Mouse (Mus musculus): ENCODE measurements around the gene Slc10a7.
"Not testable (repeated sequence)": the region's sequence is repeated elsewhere in the genome, so short reads cannot be mapped to it uniquely, and the experiment has no call there.

Gene Slc10a7

GRCm38 (mm10) chr8:78509273-78510031 is at the start of gene Slc10a7:
TSS of gene Slc10a7 (plus strand) at chr8:78509346.
- DNase-seq = peak; percentile 90 to 94

- no peak for DNase-seq
These were observed 45.2 kb upstream of the Slc10a7 start for GRCm38 (mm10) chr8:78463941-78464340.

- DNase-seq = no peak
These were observed 41.3 kb upstream of the Slc10a7 start for GRCm38 (mm10) chr8:78467889-78468288.

- peak; percentile 28 to 39 for DNase-seq
These were observed 31.9 kb upstream of the Slc10a7 start for GRCm38 (mm10) chr8:78477051-78477829.

GRCm38 (mm10) chr8:78489733-78490132 is 19.4 kb upstream of the Slc10a7 start:
- no peak for DNase-seq

GRCm38 (mm10) chr8:78493031-78493430 is 16.1 kb upstream of the Slc10a7 start:
- no peak for DNase-seq

GRCm38 (mm10) chr8:78496273-78496672 is 12.9 kb upstream of the Slc10a7 start:
- not testable (repeated sequence) for DNase-seq

- DNase-seq = no peak
These were observed 6.4 kb upstream of the Slc10a7 start for GRCm38 (mm10) chr8:78502706-78503105.

GRCm38 (mm10) chr8:78507979-78508718 is 997 bp upstream of the Slc10a7 start:
- DNase-seq = peak in 1 of 2 experiments; percentile 72

- DNase-seq = peak; percentile 96 to 97
These were observed 350 bp upstream of the Slc10a7 start, which contains the start of gene Rbmxl1 for GRCm38 (mm10) chr8:78508719-78509272. TSS of gene Rbmxl1 (minus strand) at chr8:78508898.

- DNase-seq = peak; percentile 9 to 25
These were observed 948 bp downstream of the Slc10a7 start for GRCm38 (mm10) chr8:78510094-78510493.

- DNase-seq = no peak
These were observed 1.8 kb downstream of the Slc10a7 start for GRCm38 (mm10) chr8:78510926-78511325.

GRCm38 (mm10) chr8:78513106-78513505 is 4.0 kb downstream of the Slc10a7 start:
- DNase-seq = no peak

- DNase-seq = no peak
These were observed 5.6 kb downstream of the Slc10a7 start for GRCm38 (mm10) chr8:78514706-78515105.

- DNase-seq = no peak
These were observed 6.0 kb downstream of the Slc10a7 start for GRCm38 (mm10) chr8:78515132-78515531.

- DNase-seq = no peak
These were observed 24.8 kb downstream of the Slc10a7 start for GRCm38 (mm10) chr8:78533981-78534380.

GRCm38 (mm10) chr8:78536716-78537115 is 27.6 kb downstream of the Slc10a7 start:
- no peak for DNase-seq

- DNase-seq = no peak
These were observed 28.6 kb downstream of the Slc10a7 start for GRCm38 (mm10) chr8:78537795-78538194.

- not testable (repeated sequence) for DNase-seq
These were observed 33.5 kb downstream of the Slc10a7 start for GRCm38 (mm10) chr8:78542670-78543069.

- no peak for DNase-seq
These were observed 34.5 kb downstream of the Slc10a7 start for GRCm38 (mm10) chr8:78543621-78544020.

- DNase-seq = no peak
These were observed 35.4 kb downstream of the Slc10a7 start for GRCm38 (mm10) chr8:78544545-78544944.

GRCm38 (mm10) chr8:78545153-78545817 is 36.1 kb downstream of the Slc10a7 start:
- not testable (repeated sequence) for DNase-seq
